Mouse (Mus musculus) limb, embryonic 15.5 days (tissue): ENCODE data around the gene AU040320. TPM values are rescaled to one million over a fixed set of nuclear protein-coding genes. Genes with fewer than 3 reads are reported as not detected.
A peak's percentile ranks its signal among the peaks of the same experiment; 100 is the strongest.

Source experiments
- ATAC-seq: fragments of 200-750 bp; cut with Nextera tagmentation; 2 replicates; pipeline ENCODE4 v1.8.0; 2017; ENCODE audit warnings: low read depth, moderate TSS enrichment; ENCODE audit not compliant: insufficient number of reproducible peaks, low FRiP score, low TSS enrichment
- H3K27ac ChIP-seq: fragments of 300-500 bp; sonication (generic); 2 replicates; pipeline ENCODE4 v1.5.1; 2015; ENCODE audit warnings: moderate library complexity, mild to moderate bottlenecking, inconsistent platforms
- H3K27me3 ChIP-seq: fragments of 300-500 bp; sonication (generic); 2 replicates; pipeline ENCODE4 v1.6.1; 2015; ENCODE audit warnings: inconsistent platforms
- H3K36me3 ChIP-seq: fragments of 300-500 bp; sonication (generic); 2 replicates; pipeline ENCODE4 v1.6.1; 2015; ENCODE audit warnings: inconsistent platforms
- H3K4me1 ChIP-seq: fragments of 300-500 bp; sonication (generic); 2 replicates; pipeline ENCODE4 v1.6.1; 2015; ENCODE audit warnings: inconsistent platforms
- H3K4me2 ChIP-seq: fragments of 300-500 bp; sonication (generic); 2 replicates; pipeline ENCODE4 v1.6.1; 2015; ENCODE audit warnings: mild to moderate bottlenecking, inconsistent platforms
- H3K4me3 ChIP-seq: fragments of 300-500 bp; sonication (generic); 2 replicates; pipeline ENCODE4 v1.5.1; 2015; ENCODE audit warnings: mild to moderate bottlenecking, inconsistent platforms
- H3K9ac ChIP-seq: fragments of 300-500 bp; sonication (generic); 2 replicates; pipeline ENCODE4 v1.6.1; 2015; ENCODE audit warnings: inconsistent platforms
- H3K9me3 ChIP-seq: fragments of 300-500 bp; sonication (generic); 2 replicates; pipeline ENCODE4 v1.6.1; 2016; ENCODE audit warnings: inconsistent platforms
- WGBS: fragments of 180-500 bp; shearing (Covaris S2); methylation state at CpG from one replicate; pipeline ENCODE4 v1.1.7; 2015; 5-methylcytosine and 5-hydroxymethylcytosine counted together
- polyA plus RNA-seq: library from polyadenylated mRNA; unstranded; fragments of >200 nt; fragmentation: Nextera tagmentation; extraction: Ambion mirVana; gene quantifications from 2 replicates; pipeline ENCODE4 v1.2.1, GENCODE M21; 2015

The AU040320 gene
- polyA plus RNA-seq, 1 experiment from 2014 or later, result 19.0 TPM

- Histone ChIP-seq H3K4me2 (peak overlapping the region; percentile 95), H3K4me1 (peaks cover 58% of the 10 kb centered on the region), H3K9me3 (no peaks in the 10 kb centered on the region), H3K9ac (no peak overlapping the region), H3K27ac (no peak overlapping the region), H3K27me3 (no peaks in the 10 kb centered on the region), H3K36me3 (peaks cover 36% of the 10 kb centered on the region), H3K4me3 (peak overlapping the region; percentile 92)
- no peak for ATAC-seq
- WGBS, result 52% methylated on average over 10 of the region's 10 CpGs
Observed at GRCm38 (mm10) chr4:126751556-126752023, 1.8 kb upstream of the AU040320 start.

- peak overlapping the region; percentile 92 for H3K4me3 ChIP-seq
- H3K27me3 ChIP-seq, result no peaks in the 10 kb centered on the region
- H3K9ac ChIP-seq, result peak overlapping the region; percentile 85; the same call in 1 of the 2 replicates
- no peak for ATAC-seq
- 6% methylated on average over 13 of the region's 13 CpGs for WGBS
- H3K36me3 ChIP-seq, result peaks cover 31% of the 10 kb centered on the region
- H3K27ac ChIP-seq, result no peak overlapping the region
- no peaks in the 10 kb centered on the region for H3K9me3 ChIP-seq
- peaks cover 56% of the 10 kb centered on the region for H3K4me1 ChIP-seq
- H3K4me2 ChIP-seq, result peak overlapping the region; percentile 95
Observed at GRCm38 (mm10) chr4:126752024-126752607, 1.2 kb upstream of the AU040320 start.

- Histone ChIP-seq H3K4me2 (peak overlapping the region; percentile 95), H3K27me3 (no peaks in the 10 kb centered on the region), H3K9me3 (no peaks in the 10 kb centered on the region), H3K4me1 (peaks cover 56% of the 10 kb centered on the region), H3K4me3 (peak overlapping the region; percentile 92), H3K27ac (no peak overlapping the region; the same call in 1 of the 2 replicates), H3K36me3 (peaks cover 29% of the 10 kb centered on the region), H3K9ac (peak overlapping the region; percentile 85)
- under 1% methylated on average over 23 of the region's 23 CpGs for WGBS
- no peak for ATAC-seq
Observed at GRCm38 (mm10) chr4:126752608-126753141, 669 bp upstream of the AU040320 start.

DNA sequence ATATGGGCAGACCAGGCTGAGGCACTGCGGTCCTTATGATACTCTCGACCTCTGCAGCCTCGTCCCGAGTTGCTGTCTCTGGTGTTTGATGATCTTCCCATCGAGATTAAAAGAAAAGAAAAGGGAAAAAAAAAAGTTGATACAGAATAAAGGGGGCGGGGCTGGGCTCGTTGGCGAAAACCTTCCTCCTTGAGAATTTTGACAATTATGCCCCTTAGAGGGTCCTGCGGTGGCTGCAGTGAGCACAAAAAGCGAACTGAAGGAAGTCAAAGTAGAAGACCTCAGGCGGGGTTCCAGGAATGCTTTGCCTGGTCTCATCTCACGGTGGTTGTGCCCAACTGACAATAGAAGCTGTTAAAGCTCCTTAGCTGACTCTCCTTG, 877 bp downstream of the AU040320 start:
- peak overlapping the region; percentile 85 for H3K9ac ChIP-seq
- peaks cover 47% of the 10 kb centered on the region for H3K4me1 ChIP-seq
- H3K36me3 ChIP-seq, result peaks cover 22% of the 10 kb centered on the region
- H3K27me3 ChIP-seq, result no peaks in the 10 kb centered on the region
- no peaks in the 10 kb centered on the region for H3K9me3 ChIP-seq
- peak overlapping the region; percentile 95 for H3K4me2 ChIP-seq
- WGBS, result 2% methylated on average over 12 of the region's 12 CpGs
- H3K27ac ChIP-seq, result peak overlapping the region; percentile 96
- no peak; the same call in 1 of the 2 replicates for ATAC-seq
- peak overlapping the region; percentile 92 for H3K4me3 ChIP-seq

DNA sequence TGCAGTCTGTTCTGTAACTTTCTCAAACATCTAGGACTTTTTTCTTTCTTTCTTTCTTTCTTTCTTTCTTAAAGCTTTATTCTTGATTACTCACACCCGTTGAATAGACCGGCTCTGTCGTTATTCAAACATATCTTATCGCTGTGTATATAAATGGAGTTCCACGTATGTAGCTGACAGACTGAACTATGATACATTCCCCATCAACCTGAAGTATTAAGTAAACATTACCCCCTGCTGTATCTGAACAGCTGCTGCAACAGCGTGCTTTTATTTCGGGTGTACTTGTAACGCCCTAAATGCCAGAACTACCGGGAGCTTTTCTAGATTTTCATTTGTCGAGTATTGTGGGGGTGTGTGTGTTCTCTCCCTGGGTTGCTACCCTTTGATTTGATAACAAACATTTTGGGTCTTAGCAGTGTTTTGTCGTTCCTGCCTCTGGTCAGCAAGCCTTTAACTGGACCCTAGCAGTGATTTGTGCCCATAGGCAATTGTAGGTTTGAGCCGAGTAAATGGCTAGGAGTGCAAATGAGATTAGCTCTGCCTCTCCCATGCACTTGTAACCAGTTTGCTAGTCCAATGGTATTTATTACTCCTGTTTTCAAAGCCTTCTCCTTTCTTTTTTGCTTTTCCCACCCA, 1.5 kb downstream of the AU040320 start:
- Histone ChIP-seq H3K36me3 (peaks cover 22% of the 10 kb centered on the region), H3K27me3 (no peaks in the 10 kb centered on the region), H3K9me3 (no peaks in the 10 kb centered on the region), H3K4me1 (peaks cover 41% of the 10 kb centered on the region), H3K4me2 (peak overlapping the region; percentile 95), H3K9ac (no peak overlapping the region), H3K27ac (no peak overlapping the region), H3K4me3 (peak overlapping the region; percentile 92)
- 57% methylated on average over 12 of the region's 12 CpGs for WGBS
- no peak for ATAC-seq

DNA sequence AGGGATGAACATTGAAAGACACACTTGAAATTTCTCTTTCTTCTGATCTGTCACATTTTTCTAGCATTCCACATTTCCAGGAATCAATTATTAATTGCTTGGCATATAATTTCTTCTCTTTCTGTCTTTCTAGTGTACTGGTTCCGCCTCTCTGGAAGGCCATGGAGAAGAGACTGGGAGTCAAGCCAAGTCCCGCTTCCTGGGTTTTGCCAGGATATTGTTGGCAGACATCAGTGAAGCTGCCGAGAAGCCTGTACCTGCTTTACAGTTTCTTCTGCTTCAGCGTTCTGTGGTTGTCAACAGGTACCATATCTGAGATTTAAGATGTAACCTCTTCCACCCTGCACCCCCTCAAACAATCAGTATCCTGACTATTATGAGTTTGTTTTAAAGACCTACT, 3.4 kb downstream of the AU040320 start:
- Histone ChIP-seq H3K9ac (no peak overlapping the region), H3K36me3 (peaks cover 26% of the 10 kb centered on the region; the same call in 1 of the 2 replicates), H3K4me3 (no peak overlapping the region), H3K4me2 (no peak overlapping the region), H3K27ac (no peak overlapping the region), H3K4me1 (peaks cover 22% of the 10 kb centered on the region), H3K27me3 (no peaks in the 10 kb centered on the region), H3K9me3 (no peaks in the 10 kb centered on the region)
- 69% methylated on average over 4 of the region's 4 CpGs for WGBS
- no peak for ATAC-seq

DNA sequence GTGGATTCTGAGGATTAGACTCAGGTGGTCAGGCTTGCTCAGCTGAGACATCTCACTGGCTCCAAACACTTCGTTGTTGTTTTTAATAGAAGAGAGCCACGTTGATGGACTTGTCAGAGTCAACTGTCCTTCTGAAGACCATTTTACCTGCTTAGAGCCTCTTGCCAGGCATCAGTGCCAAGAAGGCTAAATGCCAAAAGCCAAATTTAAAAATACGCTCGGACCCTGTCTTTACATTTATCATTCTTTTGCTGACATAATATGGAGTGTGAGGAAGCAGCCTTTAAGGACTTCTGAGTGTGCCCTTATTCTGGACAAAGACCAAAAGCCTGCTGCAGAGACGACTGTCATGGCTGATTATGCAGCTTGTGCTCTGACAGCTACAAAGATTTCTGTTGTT, 5.0 kb downstream of the AU040320 start:
- no peaks in the 10 kb centered on the region for H3K9me3 ChIP-seq

GRCm38 (mm10) chr4:126759435-126759834, 6.1 kb downstream of the AU040320 start:
- H3K9me3 ChIP-seq, result no peaks in the 10 kb centered on the region
- H3K4me2 ChIP-seq, result no peak overlapping the region
- H3K4me3 ChIP-seq, result no peak overlapping the region
- H3K9ac ChIP-seq, result no peak overlapping the region
- H3K4me1 ChIP-seq, result peaks cover 9% of the 10 kb centered on the region
- H3K27me3 ChIP-seq, result no peaks in the 10 kb centered on the region
- no peak for ATAC-seq
- H3K27ac ChIP-seq, result no peak overlapping the region
- WGBS, result 77% methylated on average over 2 of the region's 2 CpGs
- H3K36me3 ChIP-seq, result peaks cover 26% of the 10 kb centered on the region; the same call in 1 of the 2 replicates

More for the DNA sequence above, 5.0 kb downstream of the AU040320 start:
- H3K4me2 ChIP-seq, result no peak overlapping the region
- ATAC-seq, result no peak
- no peak overlapping the region for H3K4me3 ChIP-seq
- H3K27me3 ChIP-seq, result no peaks in the 10 kb centered on the region
- H3K27ac ChIP-seq, result no peak overlapping the region
- WGBS, result 78% methylated on average over 5 of the region's 5 CpGs
- peaks cover 16% of the 10 kb centered on the region for H3K4me1 ChIP-seq
- peaks cover 26% of the 10 kb centered on the region; the same call in 1 of the 2 replicates for H3K36me3 ChIP-seq
- no peak overlapping the region for H3K9ac ChIP-seq

GRCm38 (mm10) chr4:126762586-126763359, 9.4 kb downstream of the AU040320 start:
- no peak overlapping the region for H3K9ac ChIP-seq
- WGBS, result 59% methylated on average over 11 of the region's 11 CpGs
- H3K9me3 ChIP-seq, result no peaks in the 10 kb centered on the region
- no peak overlapping the region for H3K27ac ChIP-seq
- peaks cover 24% of the 10 kb centered on the region; the same call in 1 of the 2 replicates for H3K36me3 ChIP-seq
- no peak overlapping the region for H3K4me3 ChIP-seq
- ATAC-seq, result no peak
- 0 out of 2 replicates have a peak, but pooled peaks cover 3% of the 10 kb centered on the region for H3K4me1 ChIP-seq
- no peaks in the 10 kb centered on the region for H3K27me3 ChIP-seq
- no peak overlapping the region for H3K4me2 ChIP-seq

DNA sequence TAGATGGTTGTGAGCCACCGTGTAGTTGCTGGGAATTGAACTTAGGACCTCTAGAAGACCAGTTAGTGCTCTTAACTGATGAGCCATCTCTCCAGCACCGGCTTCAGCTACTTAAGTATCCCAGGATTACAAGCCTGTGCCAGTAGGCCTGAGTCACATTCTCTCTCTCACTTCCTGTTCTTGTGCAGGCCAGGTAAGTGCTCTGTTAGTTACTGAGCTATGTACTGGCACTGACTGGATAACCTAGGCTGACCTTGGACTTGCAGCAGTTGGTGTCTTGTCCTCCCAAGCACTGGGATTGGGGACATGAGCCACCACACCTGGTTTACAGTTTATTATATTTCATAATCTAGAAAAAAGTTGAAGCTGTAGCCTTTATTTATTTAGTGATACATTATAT, 10.1 kb downstream of the AU040320 start:
- no peak overlapping the region for H3K4me3 ChIP-seq
- H3K4me2 ChIP-seq, result no peak overlapping the region
- ATAC-seq, result no peak
- 0 out of 2 replicates have a peak, but pooled peaks cover 3% of the 10 kb centered on the region for H3K4me1 ChIP-seq
- 70% methylated on average over 2 of the region's 2 CpGs for WGBS
- no peak overlapping the region for H3K27ac ChIP-seq
- no peak overlapping the region for H3K9ac ChIP-seq
- H3K9me3 ChIP-seq, result no peaks in the 10 kb centered on the region
- peaks cover 17% of the 10 kb centered on the region; the same call in 1 of the 2 replicates for H3K36me3 ChIP-seq
- no peaks in the 10 kb centered on the region for H3K27me3 ChIP-seq

- H3K9me3 ChIP-seq, result no peaks in the 10 kb centered on the region
Observed at GRCm38 (mm10) chr4:126769800-126770563, 16.6 kb downstream of the AU040320 start.

More at GRCm38 (mm10) chr4:126769800-126770563, 16.6 kb downstream of the AU040320 start:
- 0 out of 2 replicates have a peak, but pooled peaks cover 4% of the 10 kb centered on the region for H3K36me3 ChIP-seq
- no peaks in the 10 kb centered on the region for H3K27me3 ChIP-seq
- no peak overlapping the region for H3K4me2 ChIP-seq
- no peak overlapping the region for H3K4me3 ChIP-seq
- no peak overlapping the region for H3K9ac ChIP-seq
- 88% methylated on average over 9 of the region's 9 CpGs for WGBS
- H3K27ac ChIP-seq, result no peak overlapping the region
- ATAC-seq, result no peak
- peaks cover 3% of the 10 kb centered on the region; the same call in 1 of the 2 replicates for H3K4me1 ChIP-seq
